Mouse (Mus musculus): ENCODE measurements around the gene Lsm2. TPM values are rescaled to one million over a fixed set of nuclear protein-coding genes. Genes with fewer than 3 reads are reported as not detected.

Lsm2 gene
- 38.4 TPM for polyA plus RNA-seq (2017; shearing (Covaris generic))

GRCm38 (mm10) chr17:34981690-34982180 is at the start of gene Lsm2:
Gene Lsm2 (plus strand): TSS chr17:34981862.

GRCm38 (mm10) chr17:34959130-34959778 is 22.4 kb upstream of the Lsm2 start, which contains the start of gene Hspa1b:
Gene Hspa1b (minus strand): TSS chr17:34959238.

GRCm38 (mm10) chr17:34969822-34970221 is 11.8 kb upstream of the Lsm2 start, which contains the start of gene Gm20481:
Gene Gm20481 (plus strand): TSS chr17:34969912.

GRCm38 (mm10) chr17:34972069-34972749 is 9.5 kb upstream of the Lsm2 start, which contains the start of the genes Hspa1a and Hspa1l:
Gene Hspa1a (minus strand): TSS chr17:34972156.
Gene Hspa1l (plus strand): TSS chr17:34972703.

GRCm38 (mm10) chr17:35000717-35001451 is 19.2 kb downstream of the Lsm2 start, which contains the start of gene Vars:
Gene Vars (plus strand): TSS chr17:35000987.

GRCm38 (mm10) chr17:35016376-35016775 is 34.7 kb downstream of the Lsm2 start, which contains the start of gene Vwa7:
Gene Vwa7 (plus strand): TSS chr17:35016579.

GRCm38 (mm10) chr17:35027277-35028068 is 45.8 kb downstream of the Lsm2 start, which contains the start of gene Sapcd1:
Gene Sapcd1 (minus strand): TSS chr17:35028016.

Other genes starting within 250 kb of the Lsm2 start
- gene C4b, start 238.0 kb upstream of the Lsm2 start, polyA plus RNA-seq (2017; shearing (Covaris generic)), result 0.07 TPM
- gene Cyp21a1, start 177.3 kb upstream of the Lsm2 start, polyA plus RNA-seq (2017; shearing (Covaris generic)), result not detected
- 39.7 TPM for gene Stk19, start 144.9 kb upstream of the Lsm2 start, polyA plus RNA-seq (2017; shearing (Covaris generic))
- gene Dxo, start 144.8 kb upstream of the Lsm2 start, polyA plus RNA-seq (2017; shearing (Covaris generic)), result 76.3 TPM
- gene Skiv2l, start 131.7 kb upstream of the Lsm2 start, polyA plus RNA-seq (2017; shearing (Covaris generic)), result 143 TPM
- 39.1 TPM for gene Nelfe, start 131.5 kb upstream of the Lsm2 start, polyA plus RNA-seq (2017; shearing (Covaris generic))
- gene Cfb, start 119.3 kb upstream of the Lsm2 start, polyA plus RNA-seq (2017; shearing (Covaris generic)), result 2.2 TPM
- 0.41 TPM for gene Zbtb12, start 102.4 kb upstream of the Lsm2 start, polyA plus RNA-seq (2017; shearing (Covaris generic))
- gene Gm20547, start 99.8 kb upstream of the Lsm2 start, polyA plus RNA-seq (2017; shearing (Covaris generic)), result not detected
- 3.0 TPM for gene C2, start 83.6 kb upstream of the Lsm2 start, polyA plus RNA-seq (2017; shearing (Covaris generic))
- gene Ehmt2, start 83.4 kb upstream of the Lsm2 start, polyA plus RNA-seq (2017; shearing (Covaris generic)), result 29.6 TPM
- not detected for gene Slc44a4, start 67.4 kb upstream of the Lsm2 start, polyA plus RNA-seq (2017; shearing (Covaris generic))
- gene Neu1, start 50.6 kb upstream of the Lsm2 start, polyA plus RNA-seq (2017; shearing (Covaris generic)), result 107 TPM
- 1.3 TPM for gene Hspa1b, start 22.6 kb upstream of the Lsm2 start, polyA plus RNA-seq (2017; shearing (Covaris generic))
- not detected for gene Gm20481, start 11.9 kb upstream of the Lsm2 start, polyA plus RNA-seq (2017; shearing (Covaris generic))
- gene Hspa1a, start 9.7 kb upstream of the Lsm2 start, polyA plus RNA-seq (2017; shearing (Covaris generic)), result 0.56 TPM
- not detected for gene Hspa1l, start 9.2 kb upstream of the Lsm2 start, polyA plus RNA-seq (2017; shearing (Covaris generic))
- gene Vars, start 19.1 kb downstream of the Lsm2 start, polyA plus RNA-seq (2017; shearing (Covaris generic)), result 124 TPM
- 0.17 TPM for gene Vwa7, start 34.7 kb downstream of the Lsm2 start, polyA plus RNA-seq (2017; shearing (Covaris generic))
- gene Sapcd1, start 46.2 kb downstream of the Lsm2 start, polyA plus RNA-seq (2017; shearing (Covaris generic)), result 3.2 TPM
- gene Msh5, start 64.9 kb downstream of the Lsm2 start, polyA plus RNA-seq (2017; shearing (Covaris generic)), result 2.7 TPM
- 654 TPM for gene Clic1, start 68.1 kb downstream of the Lsm2 start, polyA plus RNA-seq (2017; shearing (Covaris generic))
- 3.6 TPM for gene Ddah2, start 77.2 kb downstream of the Lsm2 start, polyA plus RNA-seq (2017; shearing (Covaris generic))
- not detected for gene Ly6g6c, start 83.5 kb downstream of the Lsm2 start, polyA plus RNA-seq (2017; shearing (Covaris generic))
- gene Mpig6b, start 84.3 kb downstream of the Lsm2 start, polyA plus RNA-seq (2017; shearing (Covaris generic)), result not detected
- not detected for gene Ly6g6e, start 95.0 kb downstream of the Lsm2 start, polyA plus RNA-seq (2017; shearing (Covaris generic))
- not detected for gene Ly6g6d, start 96.2 kb downstream of the Lsm2 start, polyA plus RNA-seq (2017; shearing (Covaris generic))
- not detected for gene Ly6g6f, start 103.7 kb downstream of the Lsm2 start, polyA plus RNA-seq (2017; shearing (Covaris generic))
- gene Abhd16a, start 107.4 kb downstream of the Lsm2 start, polyA plus RNA-seq (2017; shearing (Covaris generic)), result 84.0 TPM
- gene Ly6g5c, start 126.4 kb downstream of the Lsm2 start, polyA plus RNA-seq (2017; shearing (Covaris generic)), result not detected
- 2.5 TPM for gene Ly6g5b, start 133.6 kb downstream of the Lsm2 start, polyA plus RNA-seq (2017; shearing (Covaris generic))
- gene Gpank1, start 139.6 kb downstream of the Lsm2 start, polyA plus RNA-seq (2017; shearing (Covaris generic)), result 70.3 TPM
- 338 TPM for gene Csnk2b, start 140.2 kb downstream of the Lsm2 start, polyA plus RNA-seq (2017; shearing (Covaris generic))
- gene D17H6S53E, start 144.5 kb downstream of the Lsm2 start, polyA plus RNA-seq (2017; shearing (Covaris generic)), result 4.3 TPM
- not detected for gene Apom, start 150.2 kb downstream of the Lsm2 start, polyA plus RNA-seq (2017; shearing (Covaris generic))
- 57.4 TPM for gene Bag6, start 153.3 kb downstream of the Lsm2 start, polyA plus RNA-seq (2017; shearing (Covaris generic))
- gene Prrc2a, start 183.0 kb downstream of the Lsm2 start, polyA plus RNA-seq (2017; shearing (Covaris generic)), result 29.3 TPM
- gene Aif1, start 194.2 kb downstream of the Lsm2 start, polyA plus RNA-seq (2017; shearing (Covaris generic)), result 5.1 TPM
- 11.8 TPM for gene Lst1, start 206.6 kb downstream of the Lsm2 start, polyA plus RNA-seq (2017; shearing (Covaris generic))
- gene Ltb, start 212.6 kb downstream of the Lsm2 start, polyA plus RNA-seq (2017; shearing (Covaris generic)), result 818 TPM
- gene Tnf, start 220.1 kb downstream of the Lsm2 start, polyA plus RNA-seq (2017; shearing (Covaris generic)), result 55.3 TPM
- 130 TPM for gene Lta, start 223.5 kb downstream of the Lsm2 start, polyA plus RNA-seq (2017; shearing (Covaris generic))
- 1.2 TPM for gene Gm16181, start 239.0 kb downstream of the Lsm2 start, polyA plus RNA-seq (2017; shearing (Covaris generic))

Data from CD4-positive, CD25-positive, alpha-beta regulatory T cell, adult 9 weeks (primary cell).